Mouse (Mus musculus): Measurements from ENCODE around the gene Rnf222. TPM values are rescaled to one million over a fixed set of nuclear protein-coding genes. Genes with fewer than 3 reads are reported as not detected.
"Not testable (repeated sequence)": the region's sequence is repeated elsewhere in the genome, so short reads cannot be mapped to it uniquely, and the experiment has no call there.

Gene Rnf222
- total RNA-seq, 2 experiments from 2014 or later: not detected

DNA sequence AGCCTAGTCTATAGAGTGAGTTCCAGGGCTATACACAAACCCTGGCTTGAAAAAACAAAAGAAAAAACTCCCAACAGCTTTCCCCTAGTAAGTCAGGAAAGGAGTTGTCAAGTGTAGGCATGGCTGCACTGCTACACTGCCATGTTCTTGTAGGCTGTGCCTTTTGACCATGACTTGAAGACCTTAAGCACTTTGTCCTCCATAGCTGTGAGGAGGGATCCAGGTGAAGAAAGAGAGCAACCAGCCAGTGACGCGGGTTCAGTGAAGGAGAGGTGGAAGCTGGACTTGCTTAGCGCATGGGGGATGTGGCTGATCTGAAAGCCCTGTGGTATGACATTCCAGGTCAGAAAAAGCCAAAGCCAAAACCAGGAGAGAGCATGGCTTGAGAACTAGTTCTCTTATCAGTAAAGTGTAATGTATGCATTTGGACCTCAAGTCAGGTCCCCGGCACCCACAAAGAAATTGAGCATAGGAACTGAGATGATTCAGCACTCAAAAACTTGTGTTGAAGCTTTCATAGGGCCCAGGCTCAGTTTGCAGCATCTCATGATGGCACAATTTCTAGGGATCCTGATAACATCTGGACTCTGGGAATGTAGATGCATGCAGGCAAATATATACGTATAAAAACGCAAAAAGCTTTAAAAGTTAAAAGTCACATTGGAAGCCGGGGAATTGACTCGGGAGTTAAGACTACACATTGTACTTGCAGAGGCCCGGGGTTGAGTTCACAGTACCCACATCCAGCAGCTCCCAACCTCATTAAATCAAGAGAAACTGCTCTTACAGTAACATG lies 17.5 kb downstream of the Rnf222 start:
- no peak for ATAC-seq (replicated peaks; ENCODE audit: low FRiP score, poor library complexity, severe bottlenecking)

DNA sequence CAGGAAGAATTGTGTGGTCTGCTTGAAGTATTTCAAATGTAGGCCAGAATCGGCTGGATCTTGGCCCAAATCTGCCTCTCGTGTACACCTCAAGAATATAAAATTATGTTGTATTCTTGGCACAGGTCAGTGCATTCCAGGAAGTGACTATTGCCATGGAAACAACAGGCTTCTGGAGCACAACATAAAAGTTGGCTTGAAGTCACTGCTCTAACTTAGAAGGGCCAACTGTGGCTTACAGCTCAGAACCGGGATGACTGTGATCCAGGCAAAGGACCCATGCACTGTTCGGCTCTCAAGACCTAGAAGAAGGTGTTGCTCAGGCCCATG lies 18.1 kb downstream of the Rnf222 start:
- ATAC-seq (replicated peaks; ENCODE audit: low FRiP score, poor library complexity, severe bottlenecking): no peak

DNA sequence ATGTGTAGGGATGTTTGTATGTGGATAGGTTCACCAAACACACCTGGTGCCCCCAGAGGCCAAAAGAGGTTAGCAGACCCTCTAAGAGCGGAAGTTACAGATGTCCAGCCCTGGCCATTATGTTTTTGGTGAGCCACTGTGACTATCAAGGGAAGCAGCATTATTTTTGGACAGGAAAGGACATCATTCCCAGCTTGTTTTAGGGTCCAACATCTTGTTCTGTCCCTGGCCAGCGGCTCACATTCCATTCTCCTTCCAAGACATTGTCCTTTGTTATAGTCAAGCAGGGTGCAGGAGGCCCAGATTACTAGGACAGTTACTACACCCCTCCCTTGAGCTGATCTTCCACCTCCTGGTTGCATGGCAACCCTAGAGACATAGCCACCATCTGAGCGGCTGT lies 18.9 kb downstream of the Rnf222 start:
- no peak for ATAC-seq (replicated peaks; ENCODE audit: low FRiP score, poor library complexity, severe bottlenecking)

DNA sequence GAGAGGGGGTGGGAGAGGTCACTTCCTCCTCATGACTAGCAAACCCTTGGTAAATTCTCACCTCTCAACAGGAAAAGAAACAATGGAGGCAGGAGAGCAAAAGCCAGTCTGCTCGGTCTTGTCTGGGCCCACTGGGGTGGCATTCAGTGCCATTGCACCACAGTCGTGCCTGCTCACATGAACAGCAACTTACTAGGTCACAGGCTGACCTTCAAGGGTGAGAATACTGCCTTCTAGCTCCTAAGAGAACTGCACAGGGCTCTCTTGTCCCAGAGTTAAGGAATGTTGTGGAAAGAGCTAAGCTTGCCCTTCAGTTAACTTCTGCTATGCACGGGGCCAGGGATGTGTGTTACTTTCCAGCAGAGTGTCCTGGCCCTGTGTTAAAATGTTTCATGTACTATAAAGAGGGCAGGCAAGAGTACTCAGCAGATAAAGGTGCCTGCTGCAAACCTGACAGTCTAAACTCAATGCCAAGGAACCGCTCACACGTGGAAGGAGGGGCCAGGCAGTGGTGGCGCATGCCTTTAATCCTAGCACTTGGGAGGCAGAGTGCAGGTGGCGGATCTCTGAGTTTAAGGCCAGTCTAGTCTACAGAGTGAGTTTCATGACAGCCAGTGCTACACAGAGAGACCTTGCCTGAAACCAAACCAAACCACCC lies 20.6 kb downstream of the Rnf222 start:
- no peak for ATAC-seq (replicated peaks; ENCODE audit: low FRiP score, poor library complexity, severe bottlenecking)

DNA sequence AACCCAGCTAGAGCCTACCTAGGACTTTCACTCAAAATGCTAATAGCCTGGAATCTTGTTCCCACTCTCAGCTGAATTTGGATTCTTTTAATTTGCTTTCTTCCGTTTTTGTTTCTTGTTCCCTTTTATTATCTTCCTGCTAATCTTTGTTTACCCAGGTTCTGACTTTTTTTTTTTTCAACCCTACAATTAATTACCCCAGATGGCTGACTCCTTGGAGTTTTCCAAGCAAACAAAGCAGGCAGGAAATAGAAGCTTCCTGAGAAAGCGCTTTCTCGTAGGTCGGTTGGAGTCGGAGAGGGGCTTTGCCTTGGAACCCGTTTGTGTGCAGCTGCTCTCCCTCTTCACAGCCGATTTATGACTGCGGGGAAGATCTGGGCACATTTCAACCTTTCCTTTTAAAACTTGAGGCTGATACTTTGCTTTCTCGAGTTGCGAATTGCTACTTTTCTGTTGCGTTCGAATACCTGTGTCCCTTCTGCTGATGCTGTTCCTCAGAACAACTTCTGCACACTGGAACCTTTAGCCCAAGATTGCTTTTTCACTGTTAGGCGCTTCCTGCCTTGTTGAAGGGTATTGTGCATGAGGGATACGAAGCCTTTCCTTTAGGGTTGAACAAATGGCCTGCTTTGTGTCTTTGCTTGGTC lies 23.3 kb downstream of the Rnf222 start:
- ATAC-seq (replicated peaks; ENCODE audit: low FRiP score, poor library complexity, severe bottlenecking): no peak

DNA sequence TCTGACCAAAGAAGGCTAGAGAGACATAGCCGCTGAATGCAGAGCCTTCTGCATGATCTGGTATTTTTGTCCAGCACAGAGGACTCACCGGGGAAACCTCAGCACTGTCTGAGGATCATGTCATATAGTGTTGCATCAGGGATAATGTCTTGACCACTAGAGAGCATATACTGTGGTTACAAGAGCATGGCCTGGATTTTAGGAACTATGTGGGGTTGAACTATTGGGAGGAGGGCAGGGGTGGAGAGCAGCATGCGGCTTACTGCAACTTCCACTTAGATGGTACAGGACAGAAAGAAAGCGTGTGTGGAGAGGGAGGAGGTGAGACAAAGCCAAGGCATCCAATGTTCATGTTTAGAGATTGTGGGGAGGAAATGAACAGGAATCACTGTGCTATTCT lies 26.2 kb downstream of the Rnf222 start:
- ATAC-seq (replicated peaks; ENCODE audit: low FRiP score, poor library complexity, severe bottlenecking): no peak

DNA sequence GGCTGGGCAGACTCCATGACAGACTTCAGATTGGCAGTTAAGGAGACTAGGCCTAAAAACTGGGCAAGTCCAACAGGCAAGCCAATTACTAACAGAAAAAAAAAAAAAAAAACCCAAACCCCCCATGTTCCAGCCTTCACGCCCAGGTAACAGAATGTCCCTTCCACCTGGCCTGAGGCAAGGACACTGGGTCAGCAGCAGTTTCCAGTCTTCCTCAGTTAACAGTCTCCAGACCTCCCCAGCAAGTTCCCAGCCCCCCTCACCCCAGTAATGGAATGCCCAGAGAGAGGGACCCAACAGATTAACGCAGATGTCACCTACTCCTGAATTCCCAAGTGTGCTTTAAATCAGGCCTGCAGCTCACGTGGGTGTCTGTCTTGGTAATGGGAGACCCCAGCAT lies 34.8 kb downstream of the Rnf222 start:
- no peak for ATAC-seq (replicated peaks; ENCODE audit: low FRiP score, poor library complexity, severe bottlenecking)

DNA sequence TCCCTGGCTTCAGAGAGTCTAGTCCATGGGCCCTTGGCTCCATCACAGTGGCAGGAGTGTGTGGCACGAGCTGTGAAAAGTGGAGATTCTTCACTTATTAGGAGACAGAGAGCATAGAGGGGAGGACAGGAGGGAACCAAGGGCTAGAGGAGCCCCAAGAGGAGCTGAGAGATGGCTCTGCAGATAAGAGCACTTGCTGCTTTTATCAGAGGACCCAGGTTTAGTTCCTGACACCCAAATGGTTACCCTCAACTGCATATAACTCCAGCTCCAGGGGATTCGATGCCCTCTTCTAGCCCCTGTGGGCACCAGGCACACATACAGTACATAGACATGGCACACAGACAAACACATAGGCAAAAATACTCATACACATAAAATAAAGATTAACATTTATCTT lies 36.4 kb downstream of the Rnf222 start:
- no peak for ATAC-seq (replicated peaks; ENCODE audit: low FRiP score, poor library complexity, severe bottlenecking)

DNA sequence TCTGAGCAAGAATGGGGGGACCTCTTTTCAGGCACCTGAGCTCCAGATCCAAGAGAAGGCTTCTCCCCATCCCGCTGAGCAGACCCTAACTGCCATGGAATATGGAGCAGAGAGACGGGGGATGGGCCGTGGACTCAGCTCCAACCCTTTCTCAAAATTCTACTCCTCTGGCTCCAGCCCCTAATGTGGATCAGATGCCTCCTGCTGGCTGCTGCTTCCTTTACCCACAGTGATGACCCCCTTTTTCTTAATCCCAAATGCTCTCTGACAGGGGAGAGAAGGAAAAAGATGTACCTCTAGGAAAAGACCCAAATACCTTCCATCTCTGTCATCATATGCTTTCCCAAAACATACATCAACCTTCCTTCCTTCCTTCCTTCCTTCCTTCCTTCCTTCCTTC lies 38.6 kb downstream of the Rnf222 start, which contains the start of gene Odf4:
Gene Odf4, minus strand, starts transcription at position 101 of the 400 bp plus-strand sequence.
- no peak for ATAC-seq (replicated peaks; ENCODE audit: low FRiP score, poor library complexity, severe bottlenecking)

DNA sequence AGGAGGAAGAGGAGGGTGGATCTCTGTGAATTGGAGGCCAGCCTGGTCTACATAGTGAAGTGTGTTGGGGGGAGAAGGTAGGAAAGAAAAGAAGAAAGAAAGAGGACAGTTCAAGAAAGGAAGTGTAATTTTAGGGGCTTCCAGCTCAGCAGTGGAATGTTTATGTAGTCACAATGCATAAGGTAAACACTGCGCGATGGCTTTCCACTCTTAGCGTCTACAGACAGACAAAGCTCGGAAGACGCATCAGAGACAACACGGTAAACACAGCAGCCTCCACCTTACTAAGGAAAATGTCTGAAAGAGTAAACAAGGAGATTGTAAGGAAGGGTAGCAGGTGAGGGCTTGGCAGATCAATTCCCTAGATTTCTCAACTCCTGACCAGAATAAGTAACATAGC lies 41.6 kb downstream of the Rnf222 start:
- ATAC-seq (replicated peaks; ENCODE audit: low FRiP score, poor library complexity, severe bottlenecking): no peak

DNA sequence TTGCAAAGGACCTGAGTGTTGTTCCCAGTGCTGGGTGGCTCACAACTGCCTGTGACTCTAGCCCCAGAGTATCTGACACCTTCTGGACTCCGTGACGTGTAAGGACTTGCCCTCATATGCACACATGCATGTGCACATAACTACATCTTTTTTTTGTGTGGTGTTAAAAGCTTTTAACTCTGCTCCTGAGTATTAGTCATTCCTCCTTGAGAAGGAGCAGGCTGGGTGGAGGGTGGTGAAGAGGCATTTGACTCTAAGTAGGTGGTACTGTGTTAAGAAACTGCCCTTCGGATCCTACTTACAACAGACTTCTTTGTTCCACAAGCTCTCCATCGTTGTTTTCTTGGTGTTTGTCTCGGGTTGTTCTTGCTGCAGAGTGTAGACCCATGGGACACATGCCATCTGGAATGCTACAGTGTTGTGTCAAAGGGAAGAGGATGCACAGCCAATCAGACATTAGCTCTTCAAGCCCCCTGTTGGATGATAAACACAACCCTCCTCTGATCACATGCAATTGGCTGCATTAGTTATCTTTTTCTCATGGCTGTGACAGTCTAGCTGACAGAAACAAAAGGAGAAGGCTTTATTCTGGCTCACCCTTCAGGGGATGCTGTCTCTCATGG lies 45.6 kb downstream of the Rnf222 start:
- no peak for ATAC-seq (replicated peaks; ENCODE audit: low FRiP score, poor library complexity, severe bottlenecking)

DNA sequence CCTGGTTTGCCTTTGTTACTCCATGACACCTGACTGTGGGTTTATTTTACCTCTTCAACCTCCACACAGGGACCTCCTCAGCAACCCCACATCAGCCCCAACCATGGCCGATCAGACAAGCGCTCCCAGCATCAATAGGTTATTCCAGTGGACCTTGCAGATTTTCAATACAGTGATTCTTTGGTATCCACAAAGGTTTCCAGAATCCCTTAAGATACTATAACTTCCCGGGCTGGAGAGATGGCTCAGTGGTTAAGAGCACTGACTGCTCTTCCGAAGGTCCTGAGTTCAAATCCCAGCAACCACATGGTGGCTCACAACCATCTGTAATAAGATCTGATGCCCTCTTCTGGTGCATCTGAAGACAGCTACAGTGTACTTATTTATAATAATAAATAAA lies 48.6 kb downstream of the Rnf222 start:
- not testable (repeated sequence) for ATAC-seq (replicated peaks; ENCODE audit: low FRiP score, poor library complexity, severe bottlenecking)

DNA sequence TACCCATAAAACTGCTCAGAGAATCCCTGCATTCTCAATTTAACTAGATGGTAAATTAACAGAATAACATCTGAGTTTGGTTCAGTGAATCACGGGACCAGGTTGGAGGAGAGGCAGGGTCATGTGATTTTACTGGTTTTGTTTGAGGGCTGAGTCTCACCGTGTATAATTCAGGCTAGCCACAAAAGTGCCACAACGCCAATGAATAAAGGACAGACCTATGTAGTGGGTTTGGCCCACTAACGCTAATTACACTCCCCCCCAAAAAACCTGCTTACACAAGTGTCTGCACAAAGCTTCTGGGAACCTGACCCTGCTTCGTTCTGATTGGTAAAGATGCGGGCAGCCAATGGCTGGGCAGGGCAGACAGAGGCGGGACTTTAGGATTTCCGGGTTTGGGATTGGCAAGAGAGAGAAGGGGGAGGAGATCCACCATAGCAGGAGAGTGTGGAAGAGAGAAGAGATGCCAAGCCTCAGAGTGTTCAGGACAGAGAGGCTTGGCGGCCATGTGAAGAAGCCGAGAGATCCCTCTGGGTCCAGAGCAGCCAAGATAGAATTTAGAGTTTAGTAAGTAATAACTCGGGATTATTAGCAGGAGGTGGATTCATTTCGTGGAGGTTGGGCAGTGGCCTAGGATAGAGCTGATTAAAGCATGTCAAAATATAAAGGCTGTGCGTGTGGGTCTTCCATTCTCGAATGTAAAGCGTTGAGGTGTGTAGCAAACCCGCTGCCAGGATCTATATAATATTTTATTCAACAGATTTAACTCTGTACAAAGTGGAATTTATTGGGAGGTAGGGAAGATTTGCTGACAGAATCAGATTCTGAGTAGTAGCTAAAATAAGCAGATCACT lies 51.3 kb downstream of the Rnf222 start:
- ATAC-seq (replicated peaks; ENCODE audit: low FRiP score, poor library complexity, severe bottlenecking): peak; percentile 96

DNA sequence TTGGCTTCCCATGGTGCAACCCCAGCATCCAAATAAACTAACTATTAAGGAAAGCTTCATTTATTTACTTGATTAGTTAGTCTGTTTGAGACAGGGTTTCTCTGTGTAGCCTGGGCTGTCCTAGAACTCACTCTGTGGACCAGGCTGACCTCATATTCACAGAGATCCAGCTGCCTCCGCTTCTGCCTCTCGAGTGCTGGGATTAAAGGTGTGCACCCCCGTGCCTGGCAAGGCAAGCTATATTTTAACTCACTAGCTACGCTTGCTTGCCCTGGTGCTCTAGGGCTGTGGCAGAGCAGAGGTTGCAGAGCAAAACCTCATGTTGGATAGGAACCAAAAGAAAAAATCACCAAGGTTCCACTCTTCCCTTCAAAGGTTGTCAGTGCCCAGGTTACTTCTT lies 52.2 kb downstream of the Rnf222 start:
- ATAC-seq (replicated peaks; ENCODE audit: low FRiP score, poor library complexity, severe bottlenecking): no peak

DNA sequence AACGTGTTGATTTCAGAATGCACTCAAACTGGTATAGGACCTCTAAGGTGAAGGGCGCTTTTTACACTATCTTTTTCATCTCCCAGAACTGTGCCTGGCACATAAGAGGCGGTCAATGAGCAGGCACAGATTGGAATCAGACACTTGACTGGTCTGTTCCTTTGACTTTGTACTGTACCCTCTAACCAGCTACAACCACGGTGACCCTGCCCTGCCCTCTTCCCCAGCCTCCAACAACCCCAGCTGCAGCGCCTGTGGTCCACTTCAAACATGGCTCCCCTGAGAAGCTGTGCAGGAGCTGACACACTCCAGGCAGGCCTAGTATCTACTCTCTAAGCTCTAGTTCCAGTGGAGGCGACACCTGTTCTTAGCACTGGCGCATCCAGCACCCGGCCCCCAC lies 54.4 kb downstream of the Rnf222 start:
- ATAC-seq (replicated peaks; ENCODE audit: low FRiP score, poor library complexity, severe bottlenecking): no peak

DNA sequence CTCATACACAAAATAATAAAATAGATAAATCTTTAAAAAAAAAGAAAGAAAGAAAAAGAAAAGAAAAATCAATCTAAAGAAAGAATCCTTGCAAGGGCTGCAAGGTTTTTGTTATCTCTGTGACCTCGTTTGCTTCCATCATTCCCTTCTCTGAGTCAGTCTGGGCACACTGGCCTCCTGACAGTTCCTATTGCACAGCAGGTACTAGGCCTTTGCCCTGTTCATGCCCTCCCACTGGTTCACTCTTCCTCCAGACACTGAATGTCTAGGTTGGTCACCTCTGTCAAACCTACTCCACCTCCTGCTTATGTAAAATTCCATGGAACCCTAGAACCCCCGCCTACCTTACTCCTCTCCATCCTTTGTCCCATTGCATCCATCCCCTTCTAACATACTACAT lies 56.9 kb downstream of the Rnf222 start:
- no peak for ATAC-seq (replicated peaks; ENCODE audit: low FRiP score, poor library complexity, severe bottlenecking)

All from erythroid progenitor cell, adult 5-6 weeks (primary cell).